Mouse (Mus musculus) megakaryocyte progenitor cell, adult 5-6 weeks (primary cell): Measurements from ENCODE around the gene Gm15155. TPM values are rescaled to one million over a fixed set of nuclear protein-coding genes. Genes with fewer than 3 reads are reported as not detected.
"Not testable (repeated sequence)": the region's sequence is repeated elsewhere in the genome, so short reads cannot be mapped to it uniquely, and the experiment has no call there.

Experiments used
- ATAC-seq: replicated peaks from 2 replicates; pipeline ENCODE4 v1.8.0; 2016; ENCODE audit warnings: mild to moderate bottlenecking, moderate TSS enrichment, inconsistent platforms; ENCODE audit not compliant: poor library complexity
- total RNA-seq, 2 experiments: library from RNA; stranded (forward) in 1 of 2; stranded (reverse) in 1 of 2; fragments of 157-497, 149-512 nt in 1 of 2; fragments of 200-1000 nt in 1 of 2; gene quantifications; 2 replicates each; pipeline versions ENCODE4 v1.2.3 to v1.2.4; 2015 to 2017

The Gm15155 gene
- total RNA-seq (2015): not detected in 2 replicates
- not detected in 2 replicates for total RNA-seq (2017)

- 0 out of 2 replicates have a peak, but pooled peaks have one; percentile 10 for ATAC-seq
Observed at GRCm38 (mm10) chrX:155624341-155624841, at the start of gene Gm15155. TSS of gene Gm15155 (plus strand) at chrX:155624741.

- ATAC-seq: no peak
Observed at GRCm38 (mm10) chrX:155579791-155580190, 44.8 kb upstream of the Gm15155 start.

DNA sequence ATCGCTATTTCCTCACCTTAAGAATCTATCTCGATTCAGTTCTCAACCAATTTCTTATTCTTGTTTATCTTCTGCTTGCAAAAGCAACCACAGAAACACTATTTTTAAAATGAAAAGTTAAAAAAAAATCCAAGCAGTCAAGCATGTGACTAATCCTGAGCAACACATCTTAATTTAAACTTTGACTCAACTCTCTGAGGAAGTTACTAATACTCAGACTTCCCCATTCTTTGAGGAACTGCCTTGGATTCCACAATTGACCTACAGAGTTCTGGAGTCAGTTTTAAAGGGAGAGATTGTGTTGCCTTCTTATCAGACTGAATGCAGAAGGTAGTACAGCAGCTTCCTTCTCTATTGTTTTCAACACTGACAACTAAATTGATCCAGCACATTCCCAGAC lies 40.0 kb upstream of the Gm15155 start:
- peak; percentile 99 for ATAC-seq

DNA sequence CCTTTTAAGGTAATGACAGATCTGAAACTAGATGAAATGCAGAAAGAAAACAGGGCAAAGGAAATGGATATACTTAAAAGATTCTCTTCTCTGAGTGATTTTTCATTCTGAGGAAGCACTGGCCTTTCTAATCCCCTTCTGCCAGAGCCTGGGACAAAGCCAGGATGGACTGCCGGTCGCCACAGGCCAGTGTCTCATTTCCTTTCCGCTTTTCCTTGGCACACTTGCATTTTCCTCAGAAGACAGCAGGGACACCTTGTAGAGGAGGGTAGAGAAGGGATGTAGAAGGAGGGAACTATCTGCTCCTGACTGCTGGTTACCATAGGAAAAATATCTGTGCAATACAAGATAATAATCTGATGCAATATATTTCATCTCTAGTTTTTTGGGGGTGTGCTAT lies 33.1 kb upstream of the Gm15155 start:
- ATAC-seq: no peak

GRCm38 (mm10) chrX:155592467-155592866 lies 32.1 kb upstream of the Gm15155 start:
- ATAC-seq: no peak

DNA sequence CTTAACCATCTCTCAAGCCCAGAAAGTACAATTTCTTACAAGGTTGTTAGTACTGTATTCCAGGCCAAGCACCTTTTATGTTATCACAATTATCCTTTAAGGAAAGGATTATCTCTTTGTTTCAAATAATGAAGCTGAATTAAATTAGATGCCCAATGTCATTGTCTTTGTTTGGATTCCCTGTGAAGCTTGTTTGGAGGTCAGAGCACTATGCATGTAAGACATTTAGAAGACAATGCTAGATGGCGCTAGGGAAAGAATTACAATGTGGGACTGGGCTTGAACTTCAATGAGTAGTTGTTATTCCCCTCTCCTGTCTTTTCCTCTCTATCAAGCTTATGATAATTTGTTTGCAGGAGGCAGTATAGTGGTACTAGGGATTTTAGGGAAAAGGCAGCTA lies 29.9 kb upstream of the Gm15155 start:
- ATAC-seq: no peak

DNA sequence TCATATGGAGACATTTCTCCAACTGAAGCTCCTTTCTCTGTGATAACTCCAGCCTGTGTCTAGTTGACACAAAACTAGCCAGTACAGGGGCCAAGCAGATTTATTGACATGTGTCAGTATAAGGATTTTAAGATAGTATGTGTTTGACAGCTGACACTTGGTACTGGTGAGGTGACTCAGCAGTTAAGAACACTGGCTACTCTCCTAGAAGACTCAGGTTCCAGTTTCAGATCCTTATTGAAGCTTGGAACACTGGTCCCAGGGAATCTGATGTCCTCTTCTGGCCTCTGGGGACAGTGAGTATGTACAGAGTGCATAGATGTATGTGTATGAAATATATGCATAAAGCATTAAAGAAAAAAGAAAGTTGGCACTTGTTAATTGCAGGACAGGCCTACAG lies 28.2 kb upstream of the Gm15155 start:
- 0 out of 2 replicates have a peak, but pooled peaks have one; percentile 39 for ATAC-seq

DNA sequence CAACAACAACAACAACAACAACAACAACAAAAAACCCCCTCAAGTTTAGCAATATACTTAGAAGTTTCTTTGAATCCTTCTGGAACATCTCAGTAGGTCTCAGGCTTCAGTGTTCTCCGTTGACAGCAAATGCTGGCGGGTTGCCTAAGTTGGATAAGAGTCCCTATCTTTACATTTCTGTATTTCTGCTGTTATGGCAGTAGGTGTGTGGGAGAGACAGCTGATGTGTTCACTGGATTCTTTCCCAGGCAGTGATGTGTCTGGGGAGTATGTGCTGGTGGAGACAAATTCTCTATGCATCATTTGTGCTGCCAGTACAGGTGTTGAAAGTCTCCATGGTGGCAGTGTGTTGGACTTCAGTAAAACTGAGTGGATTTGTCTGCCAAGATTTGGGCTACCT lies 23.3 kb upstream of the Gm15155 start:
- ATAC-seq: no peak

- peak; percentile 66 for ATAC-seq
Observed at GRCm38 (mm10) chrX:155622527-155622926, 2.0 kb upstream of the Gm15155 start.

GRCm38 (mm10) chrX:155622961-155623599 lies 1.5 kb upstream of the Gm15155 start:
- ATAC-seq: 0 out of 2 replicates have a peak, but pooled peaks have one; percentile 7

DNA sequence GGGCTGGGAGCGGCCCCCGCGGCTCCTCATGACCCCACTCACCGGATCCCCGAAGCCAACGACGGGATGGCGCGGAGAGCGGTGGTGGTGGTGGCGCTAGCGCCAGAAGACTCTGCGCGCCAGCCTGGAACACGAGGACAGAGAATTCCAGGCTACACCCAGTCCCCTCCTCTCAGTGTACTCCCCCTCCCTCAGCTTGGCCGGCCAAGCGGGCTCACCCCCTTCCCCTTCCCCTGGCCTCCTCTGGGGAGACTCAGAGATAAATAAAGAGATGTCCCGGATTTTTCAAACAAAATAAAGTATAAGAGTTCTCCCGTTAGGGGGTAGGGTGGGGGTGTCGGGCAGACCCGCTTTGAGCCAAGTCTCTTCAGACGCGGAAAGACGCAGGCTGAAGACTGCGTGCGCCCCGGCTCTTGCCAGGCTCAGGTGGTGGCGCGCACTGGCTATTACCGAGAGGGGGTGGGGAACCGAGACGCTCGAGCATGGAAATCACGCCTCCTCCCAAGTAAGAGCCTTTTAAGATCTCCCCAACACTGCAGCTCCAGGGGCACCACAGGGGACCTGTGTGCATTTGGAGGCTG lies 750 bp upstream of the Gm15155 start, which contains the start of gene Ptchd1:
Gene Ptchd1 (minus strand): TSS at position 114 of the 581 bp plus-strand sequence.
- ATAC-seq: no peak

- no peak for ATAC-seq
Observed at GRCm38 (mm10) chrX:155624895-155625294, 354 bp downstream of the Gm15155 start.

- no peak for ATAC-seq
Observed at GRCm38 (mm10) chrX:155625671-155626196, 1.2 kb downstream of the Gm15155 start.

- ATAC-seq: peak; percentile 76
Observed at GRCm38 (mm10) chrX:155643975-155644374, 19.4 kb downstream of the Gm15155 start.

DNA sequence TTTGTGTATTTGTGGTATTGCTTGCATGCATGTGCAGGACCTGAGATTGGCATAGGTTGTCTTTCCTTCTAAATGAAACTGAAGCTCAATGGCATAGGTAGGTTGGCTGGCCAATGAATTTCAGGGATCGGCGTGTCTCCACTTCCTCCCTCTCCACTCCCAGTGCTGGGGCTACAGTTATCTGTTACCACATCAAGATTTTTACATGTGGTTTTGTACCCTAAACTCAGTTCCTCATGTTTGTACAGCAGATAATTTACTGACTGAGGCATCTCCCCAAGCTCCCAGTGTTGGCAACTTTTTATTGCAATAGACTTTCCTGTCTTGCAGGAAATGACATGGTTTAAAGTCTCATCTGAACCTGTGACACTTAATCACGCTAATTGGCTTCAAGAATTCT lies 21.4 kb downstream of the Gm15155 start:
- ATAC-seq: peak; percentile 97

GRCm38 (mm10) chrX:155657971-155658370 lies 33.4 kb downstream of the Gm15155 start:
- no peak for ATAC-seq

- ATAC-seq: not testable (repeated sequence)
Observed at GRCm38 (mm10) chrX:155690440-155690839, 65.9 kb downstream of the Gm15155 start.

- ATAC-seq: peak; percentile 81
Observed at GRCm38 (mm10) chrX:155724157-155724556, 99.6 kb downstream of the Gm15155 start.

DNA sequence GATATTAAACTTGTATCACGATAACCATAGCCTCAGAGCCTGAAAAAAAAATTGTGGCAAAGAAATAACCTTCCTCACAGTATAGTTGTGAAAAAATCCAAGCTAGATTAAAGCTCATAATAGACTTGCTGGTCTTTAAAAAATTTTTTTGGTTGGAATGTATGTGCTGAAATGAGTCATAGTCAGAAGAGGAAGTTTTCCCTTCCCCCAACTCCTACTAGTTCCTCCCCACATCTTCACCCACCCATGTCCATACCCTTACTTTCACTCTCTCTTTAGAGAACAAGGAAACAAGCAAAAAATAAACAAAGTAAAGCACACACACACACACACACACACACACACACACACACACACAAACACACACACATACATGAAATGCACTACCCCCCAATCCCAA lies 103.8 kb downstream of the Gm15155 start:
- ATAC-seq: peak; percentile 97

GRCm38 (mm10) chrX:155888118-155888517 lies 263.6 kb downstream of the Gm15155 start:
- ATAC-seq: no peak

GRCm38 (mm10) chrX:155900040-155900439 lies 275.5 kb downstream of the Gm15155 start:
- ATAC-seq: no peak

GRCm38 (mm10) chrX:155901742-155902141 lies 277.2 kb downstream of the Gm15155 start:
- ATAC-seq: 0 out of 2 replicates have a peak, but pooled peaks have one; percentile 29
